Mouse (Mus musculus) urinary bladder, postnatal 4 days (tissue): ENCODE results near the gene Ilk.
A peak's percentile ranks its signal among the peaks of the same experiment; 100 is the strongest.
"Not testable (repeated sequence)": the region's sequence is repeated elsewhere in the genome, so short reads cannot be mapped to it uniquely, and the experiment has no call there.

ENCODE experiments used
- DNase-seq, 2 experiments: peaks; one replicate each; pipeline ENCODE4 v3.0.0; 2021 to 2022; ENCODE audit warnings: low spot score in 2 of 2

Gene Ilk

DNA sequence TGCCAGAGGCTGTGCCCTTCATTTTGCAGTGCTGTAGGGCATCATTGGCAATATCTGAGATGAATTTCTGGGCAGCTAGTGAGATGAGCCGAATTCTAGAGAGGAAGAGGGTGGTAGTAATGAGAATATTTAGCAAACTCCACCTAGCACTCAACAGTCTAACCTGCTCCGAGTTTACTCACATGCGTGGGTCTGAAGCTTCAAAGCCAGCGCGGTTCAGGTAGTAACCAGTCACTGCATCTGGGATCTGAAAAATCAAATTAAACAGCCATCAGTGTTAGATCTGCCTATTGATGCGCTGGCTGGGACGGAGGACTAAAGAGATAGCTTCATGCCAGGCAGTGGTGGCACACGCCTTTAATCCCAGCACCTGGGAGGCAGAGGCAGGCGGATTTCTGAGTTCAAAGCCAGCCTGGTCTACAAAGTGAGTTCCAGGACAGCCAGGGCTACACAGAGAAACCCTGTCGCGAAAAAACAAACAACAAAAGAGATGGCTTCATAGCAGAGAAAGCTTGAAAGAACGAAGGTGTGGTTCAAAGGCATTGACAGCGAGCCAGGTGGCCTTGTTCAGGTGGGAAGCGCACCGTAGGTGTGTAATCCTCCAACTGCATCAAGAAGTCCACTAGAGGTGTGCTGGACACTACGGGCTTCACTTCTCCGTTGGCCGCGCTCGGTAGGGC lies 7.0 kb downstream of the Ilk start:
- DNase-seq, result not testable (repeated sequence)

DNA sequence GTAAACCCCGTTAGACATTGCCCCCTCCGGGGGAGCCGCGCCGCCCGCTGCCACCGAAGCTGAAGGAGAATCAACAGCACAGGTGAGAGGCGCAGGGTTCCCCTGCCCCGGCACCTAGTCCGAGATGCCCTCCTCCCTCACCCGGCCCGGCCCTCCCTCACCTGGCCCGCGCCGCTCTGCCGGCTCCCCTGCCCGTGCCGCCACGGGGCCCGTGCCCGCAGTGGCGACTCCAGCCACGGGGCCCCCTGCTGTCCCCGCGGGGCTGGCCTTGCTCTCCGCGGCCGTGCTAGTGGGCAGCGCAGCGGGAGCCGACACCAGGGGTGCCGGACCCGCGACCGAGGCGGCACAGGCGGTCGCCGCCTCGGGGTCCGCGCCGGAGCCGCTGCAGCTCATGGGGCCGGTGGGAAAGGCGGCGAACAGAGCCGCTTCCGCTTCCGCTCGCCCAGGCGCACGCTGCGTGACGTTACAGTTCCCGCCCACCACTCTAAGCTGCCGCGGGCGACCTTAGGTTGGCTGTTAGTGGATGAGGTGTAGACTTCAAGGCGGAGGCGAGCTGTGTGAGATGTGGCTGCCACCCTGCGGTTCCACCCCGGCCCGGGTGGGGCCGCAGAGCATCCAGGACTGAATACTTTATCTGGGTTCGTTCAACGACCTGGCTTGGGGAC lies 7.7 kb downstream of the Ilk start, which contains the start of gene Taf10:
Taf10 (minus strand) TSS at position 436 of the 665 bp plus-strand sequence.
- DNase-seq, result peak; percentile 78 to 88

DNA sequence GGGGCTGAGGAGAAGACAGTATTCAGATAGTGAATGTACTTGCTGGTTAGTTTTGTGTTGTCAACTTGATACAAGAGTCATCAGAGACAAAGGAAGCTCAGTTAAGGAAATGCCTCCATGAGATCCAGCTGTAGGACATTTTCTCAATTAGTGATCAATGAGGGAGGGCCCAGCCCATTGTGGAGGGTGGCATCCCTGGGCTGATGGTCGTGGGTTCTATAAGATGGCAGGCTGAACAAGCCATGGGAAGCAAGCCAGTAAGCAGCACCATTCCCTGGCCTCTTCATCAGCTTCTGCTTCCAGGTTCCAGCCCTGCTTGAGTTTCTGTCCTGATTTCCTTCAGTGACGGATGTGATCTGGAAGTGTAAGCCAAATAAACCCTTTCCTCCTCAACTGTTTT lies 11.4 kb downstream of the Ilk start:
- DNase-seq, result no peak

DNA sequence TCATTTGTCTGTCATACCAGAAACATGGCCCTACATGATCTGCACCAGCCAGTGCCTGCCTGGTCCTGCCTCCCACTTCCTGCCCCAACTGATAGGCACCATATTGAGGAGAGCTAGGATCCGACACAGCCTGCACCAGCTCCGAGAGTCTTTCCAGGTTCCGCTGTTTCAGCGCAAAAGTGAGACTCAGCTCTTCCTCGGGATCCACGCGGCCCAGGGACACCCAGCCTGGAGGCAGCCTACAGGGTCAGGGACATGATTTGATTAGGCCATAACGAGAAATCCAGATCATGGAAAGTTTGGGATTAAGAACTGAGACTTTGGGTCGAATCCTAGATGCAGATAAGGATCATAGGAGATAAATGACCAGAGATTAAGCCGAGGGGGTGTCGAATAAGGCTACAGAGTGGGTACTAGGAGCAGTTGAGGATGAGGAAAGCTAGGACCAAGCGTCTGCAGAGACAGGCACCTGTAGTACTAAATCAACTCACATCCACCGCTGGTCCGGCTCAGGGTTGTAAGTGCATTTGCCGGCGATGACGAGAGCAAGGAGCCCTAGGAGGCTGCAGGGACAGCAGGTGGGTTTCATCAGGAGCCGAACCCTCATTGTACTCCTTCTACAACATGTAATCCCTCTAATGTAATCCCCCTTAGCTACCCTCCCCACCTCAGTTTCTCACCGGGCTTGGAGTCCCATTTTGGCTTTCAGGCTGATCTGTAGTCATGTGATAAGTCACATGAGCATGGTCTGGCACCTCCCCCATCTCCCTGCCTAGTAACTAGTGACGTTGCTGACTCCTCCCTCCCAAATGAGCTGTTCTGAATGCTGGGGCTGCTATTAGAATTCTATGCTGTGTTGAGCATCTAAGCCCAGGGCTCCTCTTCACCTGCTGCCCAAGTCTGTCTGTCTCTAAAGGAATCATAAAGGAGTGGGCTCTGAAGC lies 15.4 kb downstream of the Ilk start, which contains the start of gene Tpp1:
Tpp1 (minus strand) TSS at position 745 of the 943 bp plus-strand sequence.
- peak; percentile 88 to 91 for DNase-seq

DNA sequence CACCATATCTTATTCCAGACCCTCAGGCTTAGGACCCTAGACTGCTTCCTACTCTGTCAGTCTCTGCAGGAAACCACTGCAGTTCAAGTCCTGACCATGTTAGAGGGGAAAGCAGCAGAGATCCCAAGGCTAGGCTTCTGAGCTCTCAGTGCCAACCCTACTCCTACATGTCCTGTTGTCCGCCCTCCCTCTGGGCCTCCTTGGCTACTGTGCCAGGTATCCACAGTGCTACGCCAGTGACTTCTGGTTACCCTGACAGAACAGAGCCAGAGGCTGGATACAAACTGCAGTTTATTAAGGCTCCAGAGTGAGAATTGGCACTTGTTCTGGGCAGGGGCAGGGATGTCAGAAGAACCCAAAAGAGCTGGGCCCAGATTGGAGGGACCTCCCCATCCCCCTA lies 16.3 kb downstream of the Ilk start:
- no peak for DNase-seq

DNA sequence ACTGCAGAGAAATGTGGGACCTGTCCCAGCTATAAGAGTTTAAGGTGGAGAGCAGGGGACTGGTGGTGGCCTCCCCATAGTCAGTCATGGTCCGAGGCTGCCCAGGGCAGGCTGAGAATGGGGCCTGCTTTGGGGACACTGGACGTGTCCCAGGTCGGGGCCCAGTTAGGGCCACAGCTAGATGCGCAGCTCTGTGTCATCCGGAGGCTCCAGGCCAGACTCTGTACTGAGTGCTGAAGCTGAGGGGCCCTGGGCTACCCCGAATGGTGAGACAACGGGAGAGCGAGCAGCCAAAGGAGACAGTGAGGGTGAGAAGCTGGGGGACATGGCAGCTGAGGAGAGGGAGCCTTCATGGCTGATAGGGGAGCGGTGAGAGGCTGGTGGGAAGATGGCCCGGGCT lies 16.9 kb downstream of the Ilk start:
- no peak for DNase-seq

DNA sequence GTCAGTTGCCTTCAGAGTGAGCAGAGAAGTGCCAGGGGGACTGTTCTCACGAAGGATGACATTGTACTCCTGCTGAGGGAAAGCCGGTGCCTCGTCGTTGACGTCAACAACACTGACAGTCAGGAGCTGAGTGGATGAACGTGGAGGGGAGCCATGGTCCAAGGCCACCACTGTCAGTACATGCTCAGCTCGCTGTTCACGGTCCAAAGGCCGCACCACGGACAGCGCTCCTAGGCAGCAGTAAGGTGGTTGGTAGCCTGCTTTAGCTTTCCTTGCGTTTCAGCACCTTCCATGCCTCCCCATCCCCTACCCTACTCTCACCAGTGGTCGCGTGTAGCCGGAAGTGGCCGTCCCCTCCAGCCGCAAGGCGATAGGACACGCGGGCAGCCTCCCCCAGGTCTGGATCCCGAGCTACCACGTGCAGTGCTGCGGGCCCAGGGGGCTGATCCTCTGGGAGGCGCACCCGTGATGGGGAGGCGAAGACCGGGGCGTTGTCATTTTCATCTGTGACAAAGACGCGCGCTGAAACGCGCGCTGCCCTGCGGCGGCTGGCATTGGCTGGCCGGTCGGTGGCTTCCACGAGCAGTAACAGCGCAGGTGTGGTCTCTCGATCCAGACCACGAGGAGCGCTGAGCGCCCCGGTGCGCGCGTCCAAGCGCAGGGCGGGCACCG lies 25.6 kb downstream of the Ilk start:
- DNase-seq, result no peak

DNA sequence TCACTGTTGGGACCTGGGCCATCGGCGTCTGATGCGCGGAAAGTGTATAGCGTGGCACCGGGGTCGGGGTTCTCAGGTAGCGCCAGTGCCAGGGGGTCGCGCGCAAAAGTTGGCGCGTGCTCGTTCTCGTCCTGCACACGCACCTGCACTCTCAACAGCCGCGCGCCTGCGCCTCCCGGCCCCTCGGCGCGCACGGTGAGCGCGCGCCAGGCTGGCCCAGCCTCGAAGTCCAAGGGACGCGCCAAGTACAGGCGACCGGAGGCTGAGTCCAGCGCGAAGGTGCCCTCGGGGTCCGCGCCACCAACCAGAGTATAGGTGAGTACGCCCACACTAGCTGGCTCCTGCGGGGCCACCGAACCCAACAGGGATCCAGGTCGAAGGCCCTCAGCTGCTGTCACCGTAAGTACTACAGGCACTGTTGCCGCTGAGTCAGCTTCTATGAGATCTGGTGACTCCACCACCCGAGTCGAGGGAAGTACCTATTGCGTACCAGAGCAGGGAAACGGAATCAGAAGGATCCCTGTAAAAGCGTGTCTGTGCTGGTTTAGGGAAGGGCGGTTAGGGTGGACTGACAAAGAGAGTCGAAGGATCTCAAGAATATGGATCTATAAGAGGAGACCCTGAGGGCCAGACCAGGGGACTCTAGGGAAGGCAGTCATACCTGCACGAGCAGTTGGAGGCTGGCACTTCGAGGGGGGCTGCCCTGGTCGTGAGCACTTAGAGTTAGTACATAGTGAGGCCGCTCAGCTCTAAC lies 26.3 kb downstream of the Ilk start:
- DNase-seq, result peak in 1 of 2 experiments; percentile 58

DNA sequence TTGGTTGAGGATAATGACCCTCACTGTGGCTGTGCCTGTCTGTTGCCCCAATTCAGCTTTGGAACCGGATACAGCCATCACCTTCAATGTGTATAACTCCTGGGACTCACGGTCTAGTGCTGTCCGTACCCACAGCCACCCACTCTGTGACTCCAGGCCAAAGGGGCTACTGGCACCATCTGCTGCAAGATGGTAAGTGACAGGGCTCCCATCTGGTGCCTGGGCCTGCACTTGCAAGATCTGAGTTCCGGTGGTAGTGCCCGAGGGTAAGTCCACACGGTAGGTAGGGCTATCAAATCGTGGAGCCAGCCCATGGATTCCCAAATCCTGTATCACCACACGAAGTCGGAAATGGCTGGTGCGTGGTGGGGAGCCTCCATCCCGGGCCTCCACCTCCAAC lies 27.9 kb downstream of the Ilk start:
- DNase-seq, result no peak

DNA sequence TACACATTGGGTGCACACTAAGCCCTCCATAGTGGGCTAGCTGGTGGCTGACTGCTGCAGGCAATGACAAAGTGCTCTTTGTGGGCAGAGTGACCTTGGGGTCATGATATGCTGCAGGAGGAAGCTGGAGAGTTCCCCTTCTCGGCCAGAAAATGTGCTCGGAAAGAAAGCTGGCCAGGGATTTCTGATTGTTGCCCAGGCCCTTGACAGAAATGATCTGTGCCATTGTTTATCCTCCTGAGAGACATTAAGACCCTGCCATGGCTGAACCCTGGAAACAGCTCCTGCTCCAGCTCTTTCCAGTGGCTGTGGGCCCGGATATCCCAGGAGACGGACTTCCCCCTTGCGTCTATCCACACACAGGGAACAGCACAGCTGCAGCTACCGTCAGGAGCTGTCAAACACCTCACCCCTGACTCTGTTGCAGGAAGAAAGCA lies 31.4 kb downstream of the Ilk start:
- DNase-seq, result no peak

DNA sequence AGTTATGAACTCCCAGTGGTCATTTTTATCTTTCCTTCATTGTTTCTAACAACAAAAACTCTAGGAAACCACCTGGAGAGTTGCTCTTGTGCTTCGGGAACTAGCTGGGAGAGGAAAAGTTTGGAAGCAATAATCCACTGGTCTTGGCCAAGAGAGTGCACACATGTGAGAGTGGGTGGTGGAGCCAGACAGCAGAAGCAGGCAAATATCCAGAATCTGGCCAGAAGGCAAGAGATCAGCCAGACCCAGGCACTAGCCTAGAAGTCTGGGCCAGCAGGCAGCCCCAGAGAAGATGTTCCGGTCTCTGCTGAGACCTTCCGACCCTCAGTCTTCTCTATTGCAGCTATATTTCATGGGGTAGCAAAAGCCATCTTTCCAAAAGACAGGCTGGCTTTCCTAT lies 33.6 kb downstream of the Ilk start:
- no peak for DNase-seq

DNA sequence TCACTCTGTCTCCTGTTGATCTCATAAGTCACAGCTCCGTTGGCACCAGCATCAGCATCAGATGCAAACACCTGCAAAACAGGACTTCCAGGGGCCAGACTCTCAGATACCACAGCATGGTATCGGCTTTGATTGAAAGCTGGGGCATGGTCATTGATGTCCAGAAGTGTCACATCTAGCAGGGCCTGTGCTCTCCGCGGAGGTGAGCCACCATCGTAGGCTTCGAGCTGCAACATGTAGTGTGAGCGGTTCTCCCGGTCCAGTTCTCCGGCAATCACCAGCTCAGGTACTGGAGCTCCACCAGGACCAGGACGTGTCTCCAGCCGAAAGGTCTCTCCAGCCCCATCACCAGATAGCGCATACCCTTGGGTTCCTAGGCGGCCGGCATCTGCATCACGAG lies 35.9 kb downstream of the Ilk start:
- DNase-seq, result no peak

DNA sequence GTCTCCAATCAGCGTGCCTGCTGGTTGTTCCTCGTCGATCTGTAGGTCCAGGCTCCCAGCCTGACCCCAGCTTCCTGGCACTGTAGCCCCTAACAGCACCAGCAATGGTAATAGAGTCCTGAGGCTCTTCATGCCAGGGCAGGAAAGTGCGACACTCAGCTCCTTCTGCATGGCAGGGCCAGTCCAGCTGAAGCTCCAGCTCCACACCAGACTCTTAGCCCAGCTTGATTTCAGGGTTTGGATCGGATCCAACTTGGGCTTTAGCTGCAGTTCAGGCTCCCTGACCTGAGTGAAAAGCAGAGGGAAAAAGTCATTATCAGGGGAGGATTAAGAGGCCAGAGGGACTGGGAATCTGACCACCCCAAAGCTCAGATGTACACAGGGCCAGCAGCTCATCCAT lies 36.6 kb downstream of the Ilk start:
- no peak for DNase-seq

DNA sequence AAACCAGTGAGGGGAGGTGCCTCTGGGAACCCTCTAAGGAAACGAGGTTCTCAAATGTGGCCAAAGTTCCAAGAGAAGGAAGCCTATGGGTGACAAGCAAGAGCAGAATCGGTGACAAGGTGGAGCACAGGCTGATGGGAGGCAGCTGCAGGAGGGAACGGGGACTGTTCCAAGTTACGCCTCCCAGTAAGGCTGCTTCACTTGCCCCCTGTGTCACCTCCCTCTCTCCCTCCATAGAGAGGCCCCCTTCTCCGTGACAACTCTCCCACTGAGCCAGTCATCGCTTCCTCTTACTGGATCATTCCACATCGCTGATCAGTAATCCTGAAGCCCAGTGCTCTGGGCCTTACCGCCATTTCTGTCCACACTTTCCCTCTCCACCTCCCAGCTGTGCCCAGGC lies 38.3 kb downstream of the Ilk start:
- no peak for DNase-seq

DNA sequence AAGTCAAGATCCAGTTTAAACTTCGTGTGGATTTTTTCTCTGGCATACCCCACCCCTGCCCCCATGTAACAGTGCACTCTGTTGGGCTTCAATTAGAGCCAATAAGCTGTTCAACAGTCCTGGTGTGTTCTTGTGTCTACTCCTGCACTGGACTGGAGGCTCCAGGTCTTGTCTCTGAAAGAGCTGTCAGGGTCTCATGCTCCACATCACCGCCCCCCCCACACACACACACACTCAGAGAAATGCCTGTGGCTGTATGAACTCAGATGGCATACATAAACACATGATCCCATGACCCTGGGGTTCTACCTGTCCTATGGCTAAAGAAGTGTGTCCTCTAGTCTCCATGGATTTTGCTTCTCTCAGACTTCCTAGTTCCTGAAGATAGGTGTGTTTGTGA lies 39.6 kb downstream of the Ilk start:
- DNase-seq, result no peak

DNA sequence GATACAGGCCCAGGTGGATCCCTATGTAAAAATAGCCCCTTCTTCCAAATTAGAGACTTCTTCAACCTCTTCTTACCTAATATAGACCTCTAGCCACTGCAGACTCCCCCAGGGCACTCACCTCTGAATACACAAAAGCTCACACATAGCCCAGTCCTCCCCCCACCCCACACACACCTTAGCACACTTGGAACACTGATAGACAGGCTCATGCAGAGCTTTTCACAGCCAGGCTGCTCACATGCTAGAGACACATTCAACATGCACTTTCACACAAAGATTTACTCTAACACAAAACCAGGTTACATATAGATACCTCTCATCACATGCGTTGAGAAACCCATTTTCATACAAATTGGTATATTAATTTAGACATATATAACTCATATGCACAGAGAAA lies 40.9 kb downstream of the Ilk start:
- no peak for DNase-seq

DNA sequence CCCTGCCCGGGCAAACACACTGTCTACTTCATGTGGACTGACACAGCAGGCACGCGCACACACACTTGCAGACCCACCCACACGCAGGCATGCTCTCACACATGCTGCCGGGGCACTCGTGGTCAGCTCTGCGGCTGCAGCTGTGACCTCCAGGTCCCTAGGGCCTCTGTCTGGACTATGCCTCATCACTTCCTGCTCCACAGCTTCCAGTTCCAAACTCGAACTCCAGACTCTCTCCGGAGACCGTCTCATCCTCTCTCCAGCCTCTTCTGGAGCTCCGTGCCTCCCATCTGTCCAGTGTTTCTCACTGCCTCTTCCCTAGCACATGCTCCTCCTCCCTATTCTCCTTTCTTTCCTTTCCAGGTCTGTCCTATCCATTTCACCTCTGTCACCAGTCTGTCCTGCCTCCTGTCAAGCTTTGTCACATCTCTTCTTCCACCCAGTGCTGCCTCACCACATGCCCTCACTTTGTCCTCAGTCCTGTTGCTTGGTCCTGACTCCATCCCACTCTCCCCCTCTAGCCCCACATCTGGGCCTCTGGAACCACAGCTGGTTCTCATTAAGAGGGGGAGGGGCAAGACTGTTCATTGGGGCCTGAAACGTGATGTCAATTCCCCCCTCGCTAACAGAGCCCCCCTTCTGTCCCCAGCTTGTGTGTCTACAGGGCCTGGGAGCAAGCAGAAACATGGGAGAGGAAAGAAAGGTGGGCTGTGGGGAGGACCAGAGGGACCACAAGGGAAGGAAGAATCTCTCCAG lies 41.6 kb downstream of the Ilk start:
- DNase-seq, result peak in 1 of 2 experiments; percentile 60

DNA sequence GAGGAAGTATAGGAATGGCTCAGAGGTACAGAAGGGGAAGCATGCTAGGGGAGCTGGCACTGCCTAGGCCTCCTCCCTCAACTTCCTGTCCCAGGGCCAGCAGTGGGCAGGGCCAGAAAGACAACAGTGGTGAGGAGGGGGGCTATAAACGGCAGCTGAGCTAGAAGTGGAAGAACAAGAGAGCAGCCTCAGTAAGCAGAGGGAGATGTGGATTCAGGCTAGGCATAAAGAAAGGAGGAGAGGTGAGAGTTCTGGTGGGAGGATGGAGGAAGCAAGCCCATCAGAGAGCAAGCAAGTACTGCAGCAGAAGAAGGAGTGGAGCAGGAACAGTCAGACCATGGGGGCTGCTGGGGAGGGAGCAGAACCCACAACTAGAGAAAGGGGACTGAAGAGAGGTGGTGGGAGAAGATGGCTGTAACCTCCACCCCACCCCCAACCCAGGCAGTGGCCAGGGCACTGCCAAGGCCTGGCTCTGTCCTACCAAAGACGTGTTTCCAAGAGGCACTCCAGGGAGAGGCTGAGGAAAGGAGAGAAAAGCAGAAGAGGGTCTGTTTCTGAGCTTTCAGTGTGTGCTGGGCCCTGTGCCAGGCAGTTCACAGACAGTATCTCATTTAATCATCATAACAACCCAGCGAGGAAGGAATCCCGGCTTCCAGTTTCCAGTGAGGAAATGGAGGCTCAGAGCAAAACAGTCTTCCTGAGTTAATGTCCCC lies 42.3 kb downstream of the Ilk start:
- DNase-seq, result no peak

DNA sequence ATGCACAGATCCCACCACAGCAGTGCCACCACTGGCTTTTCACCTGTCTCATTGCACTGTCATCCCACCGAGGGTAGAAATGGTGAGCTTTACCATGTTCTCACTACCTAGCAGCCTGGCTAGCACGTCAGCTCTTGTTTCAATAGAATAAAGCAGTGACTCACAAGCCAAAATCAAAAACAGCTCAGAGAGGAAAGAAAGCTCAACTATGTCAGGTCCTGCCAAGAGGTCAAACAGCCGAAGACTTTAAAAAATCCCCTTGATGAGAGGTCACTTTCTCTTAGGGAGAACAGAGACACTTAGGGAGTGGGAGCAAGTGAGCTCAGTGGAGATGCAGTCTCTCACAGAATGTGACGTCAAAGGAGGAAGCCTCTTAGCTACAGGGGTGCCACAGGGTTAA lies 47.5 kb downstream of the Ilk start:
- no peak for DNase-seq

DNA sequence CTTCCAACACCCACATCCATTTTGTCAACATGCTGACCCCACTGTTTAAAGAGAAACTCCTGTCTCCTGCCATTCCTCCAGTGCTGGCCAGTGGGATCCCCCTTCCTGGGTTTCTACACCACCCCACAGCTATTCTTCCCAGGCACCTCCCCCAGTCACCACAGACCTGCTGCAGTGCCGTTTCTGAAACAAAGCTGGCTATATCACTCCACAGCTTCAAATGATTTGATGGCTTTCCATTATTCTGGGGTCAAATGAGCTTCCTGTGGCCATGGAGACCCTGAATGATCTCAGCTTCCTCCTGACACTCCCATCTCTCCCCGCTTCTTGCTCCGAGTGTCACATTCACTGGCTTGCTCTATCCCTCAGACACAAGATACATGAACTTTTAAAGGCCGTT lies 48.2 kb downstream of the Ilk start:
- no peak for DNase-seq
